Mouse (Mus musculus): ENCODE measurements around the gene Uchl1. TPM values are rescaled to one million over a fixed set of nuclear protein-coding genes. Genes with fewer than 3 reads are reported as not detected.

Uchl1 gene
- polyA plus RNA-seq, 1 experiment from 2014 or later = 2.1 TPM

- H3K27me3 ChIP-seq (ENCODE audit: insufficient read depth, low read length) = peaks cover 3% of the 10 kb centered on the region; the same call in 1 of the 2 replicates
- H3K4me2 ChIP-seq (ENCODE audit: low read depth, low read length) = no peak overlapping the region
Observed at GRCm38 (mm10) chr5:66701951-66702350, 26.1 kb downstream of the Uchl1 start.

GRCm38 (mm10) chr5:66703317-66704004 lies 27.6 kb downstream of the Uchl1 start:
- ATAC-seq = no peak
- no peak overlapping the region for H3K9ac ChIP-seq (replicated peaks)
- no peaks in the 10 kb centered on the region for H3K9me3 ChIP-seq (ENCODE audit: low read length)
- H3K4me3 ChIP-seq (ENCODE audit: low read depth, low read length) = no peak overlapping the region
- WGBS (ENCODE audit: insufficient replicate concordance) = 33% methylated on average over 10 of the region's 10 CpGs
- no peaks in the 10 kb centered on the region for H3K27me3 ChIP-seq (ENCODE audit: insufficient read depth, low read length)
- no peak for DNase-seq
- H3K27ac ChIP-seq (ENCODE audit: low read depth) = no peak overlapping the region
- TF ChIP-seq EP300 (IDR thresholded peaks at IDR 0.05; ENCODE audit: low read depth) (no peak), CTCF (IDR thresholded peaks at IDR 0.05; ENCODE audit: low read depth) (no peak)
- no peaks in the 10 kb centered on the region for H3K4me1 ChIP-seq (ENCODE audit: insufficient read depth)
- no peaks in the 10 kb centered on the region for H3K36me3 ChIP-seq (replicated peaks; ENCODE audit: insufficient read depth, low read length)
- H3K4me2 ChIP-seq (ENCODE audit: low read depth, low read length) = no peak overlapping the region

More at GRCm38 (mm10) chr5:66701951-66702350, 26.1 kb downstream of the Uchl1 start:
- no peak for TF ChIP-seq EP300 (IDR thresholded peaks at IDR 0.05; ENCODE audit: low read depth)
- Histone ChIP-seq H3K9me3 (ENCODE audit: low read length) (no peaks in the 10 kb centered on the region), H3K4me1 (ENCODE audit: insufficient read depth) (no peaks in the 10 kb centered on the region), H3K27ac (ENCODE audit: low read depth) (no peak overlapping the region), H3K9ac (replicated peaks) (no peak overlapping the region), H3K4me3 (ENCODE audit: low read depth, low read length) (no peak overlapping the region), H3K36me3 (replicated peaks; ENCODE audit: insufficient read depth, low read length) (no peaks in the 10 kb centered on the region)
- no peak for DNase-seq
- no peak for ATAC-seq
- 77% methylated on average over 4 of the region's 4 CpGs for WGBS (ENCODE audit: insufficient replicate concordance)

GRCm38 (mm10) chr5:66707859-66708258 lies 32.0 kb downstream of the Uchl1 start:
- H3K9me3 ChIP-seq (ENCODE audit: low read length) = no peaks in the 10 kb centered on the region
- ATAC-seq (no peak), DNase-seq (no peak)
- no peaks in the 10 kb centered on the region for H3K27me3 ChIP-seq (ENCODE audit: insufficient read depth, low read length)
- H3K9ac ChIP-seq (replicated peaks) = no peak overlapping the region
- no peak overlapping the region for H3K27ac ChIP-seq (ENCODE audit: low read depth)
- no peak overlapping the region for H3K4me3 ChIP-seq (ENCODE audit: low read depth, low read length)
- 73% methylated on average over 5 of the region's 5 CpGs for WGBS (ENCODE audit: insufficient replicate concordance)
- H3K4me2 ChIP-seq (ENCODE audit: low read depth, low read length) = no peak overlapping the region
- TF ChIP-seq EP300 (IDR thresholded peaks at IDR 0.05; ENCODE audit: low read depth) = no peak
- TF ChIP-seq CTCF (IDR thresholded peaks at IDR 0.05; ENCODE audit: low read depth) = no peak
- H3K36me3 ChIP-seq (replicated peaks; ENCODE audit: insufficient read depth, low read length) = no peaks in the 10 kb centered on the region
- H3K4me1 ChIP-seq (ENCODE audit: insufficient read depth) = no peaks in the 10 kb centered on the region

GRCm38 (mm10) chr5:66710445-66711019 lies 34.6 kb downstream of the Uchl1 start:
- ATAC-seq = no peak
- 28% methylated on average over 4 of the region's 4 CpGs for WGBS (ENCODE audit: insufficient replicate concordance)
- no peak for DNase-seq

GRCm38 (mm10) chr5:66712801-66713200 lies 36.9 kb downstream of the Uchl1 start:
- H3K4me2 ChIP-seq (ENCODE audit: low read depth, low read length) = no peak overlapping the region
- no peak for TF ChIP-seq EP300 (IDR thresholded peaks at IDR 0.05; ENCODE audit: low read depth)
- TF ChIP-seq CTCF (IDR thresholded peaks at IDR 0.05; ENCODE audit: low read depth) = no peak
- no peaks in the 10 kb centered on the region for H3K9me3 ChIP-seq (ENCODE audit: low read length)
- H3K4me3 ChIP-seq (ENCODE audit: low read depth, low read length) = no peak overlapping the region
- WGBS (ENCODE audit: insufficient replicate concordance) = 60% methylated on average over 6 of the region's 6 CpGs
- H3K27me3 ChIP-seq (ENCODE audit: insufficient read depth, low read length) = peaks cover 8% of the 10 kb centered on the region; the same call in 1 of the 2 replicates
- DNase-seq (no peak), ATAC-seq (no peak)
- H3K9ac ChIP-seq (replicated peaks) = no peak overlapping the region
- H3K27ac ChIP-seq (ENCODE audit: low read depth) = no peak overlapping the region
- no peaks in the 10 kb centered on the region for H3K4me1 ChIP-seq (ENCODE audit: insufficient read depth)
- no peaks in the 10 kb centered on the region for H3K36me3 ChIP-seq (replicated peaks; ENCODE audit: insufficient read depth, low read length)

More at GRCm38 (mm10) chr5:66710445-66711019, 34.6 kb downstream of the Uchl1 start:
- Histone ChIP-seq H3K9ac (replicated peaks) (no peak overlapping the region), H3K4me1 (ENCODE audit: insufficient read depth) (no peaks in the 10 kb centered on the region), H3K4me2 (ENCODE audit: low read depth, low read length) (no peak overlapping the region), H3K36me3 (replicated peaks; ENCODE audit: insufficient read depth, low read length) (no peaks in the 10 kb centered on the region), H3K27ac (ENCODE audit: low read depth) (no peak overlapping the region), H3K27me3 (ENCODE audit: insufficient read depth, low read length) (no peaks in the 10 kb centered on the region), H3K4me3 (ENCODE audit: low read depth, low read length) (no peak overlapping the region), H3K9me3 (ENCODE audit: low read length) (no peaks in the 10 kb centered on the region)
- no peak for TF ChIP-seq EP300 (IDR thresholded peaks at IDR 0.05; ENCODE audit: low read depth)
- TF ChIP-seq CTCF (IDR thresholded peaks at IDR 0.05; ENCODE audit: low read depth) = peak; percentile 45

GRCm38 (mm10) chr5:66715498-66715931 lies 39.6 kb downstream of the Uchl1 start:
- peaks cover 14% of the 10 kb centered on the region; the same call in 1 of the 2 replicates for H3K27me3 ChIP-seq (ENCODE audit: insufficient read depth, low read length)
- no peaks in the 10 kb centered on the region for H3K9me3 ChIP-seq (ENCODE audit: low read length)
- DNase-seq = no peak
- H3K4me3 ChIP-seq (ENCODE audit: low read depth, low read length) = no peak overlapping the region
- ATAC-seq = no peak
- no peak for TF ChIP-seq CTCF (IDR thresholded peaks at IDR 0.05; ENCODE audit: low read depth)
- TF ChIP-seq EP300 (IDR thresholded peaks at IDR 0.05; ENCODE audit: low read depth) = no peak
- no peak overlapping the region for H3K4me2 ChIP-seq (ENCODE audit: low read depth, low read length)
- WGBS (ENCODE audit: insufficient replicate concordance) = 41% methylated on average over 4 of the region's 4 CpGs
- no peak overlapping the region for H3K27ac ChIP-seq (ENCODE audit: low read depth)
- no peaks in the 10 kb centered on the region for H3K36me3 ChIP-seq (replicated peaks; ENCODE audit: insufficient read depth, low read length)
- H3K4me1 ChIP-seq (ENCODE audit: insufficient read depth) = no peaks in the 10 kb centered on the region
- no peak overlapping the region for H3K9ac ChIP-seq (replicated peaks)
